Mouse (Mus musculus): ENCODE measurements around the gene Szt2.

The Szt2 gene

DNA sequence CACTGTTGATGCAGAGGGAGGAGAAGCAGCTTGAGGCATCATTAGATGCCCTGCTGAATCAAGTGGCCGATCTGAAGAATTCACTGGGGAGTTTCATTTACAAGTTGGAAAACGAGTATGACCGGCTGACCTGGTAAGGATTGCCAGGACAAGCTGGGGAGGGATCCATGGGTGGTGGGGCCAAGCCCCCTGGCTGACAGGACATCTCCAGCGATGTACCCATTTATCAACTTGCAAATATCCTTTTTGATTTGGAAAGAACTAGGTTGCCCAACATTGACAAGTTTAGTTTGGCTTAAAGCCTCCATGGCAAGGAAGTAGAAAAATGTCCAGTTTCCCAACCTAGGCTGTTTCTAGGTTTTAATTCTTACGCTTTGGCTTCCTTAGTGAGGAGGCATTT is 1.8 kb upstream of the Szt2 start:
- DNase-seq (ENCODE audit: low spot score): no peak

DNA sequence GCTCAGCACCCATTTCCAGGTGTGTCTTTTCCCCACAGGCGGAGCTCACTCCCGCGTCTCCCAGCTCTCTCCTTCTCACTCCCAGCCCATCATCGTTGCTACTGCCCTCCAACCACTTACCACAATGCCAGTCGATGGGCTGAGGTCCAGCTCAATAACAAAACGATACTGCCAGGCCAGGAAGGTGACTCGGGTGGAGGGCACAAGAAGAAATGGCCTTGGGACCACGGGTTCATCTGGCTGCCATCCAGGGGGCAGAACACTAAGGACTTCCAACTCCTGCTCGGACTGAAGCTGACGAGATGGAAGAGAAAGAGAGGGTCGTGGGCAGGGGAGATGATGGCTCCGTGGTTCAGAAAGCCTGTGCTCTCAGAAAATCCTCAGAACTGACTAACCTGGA is 6.4 kb downstream of the Szt2 start:
- no peak for DNase-seq (ENCODE audit: low spot score)

DNA sequence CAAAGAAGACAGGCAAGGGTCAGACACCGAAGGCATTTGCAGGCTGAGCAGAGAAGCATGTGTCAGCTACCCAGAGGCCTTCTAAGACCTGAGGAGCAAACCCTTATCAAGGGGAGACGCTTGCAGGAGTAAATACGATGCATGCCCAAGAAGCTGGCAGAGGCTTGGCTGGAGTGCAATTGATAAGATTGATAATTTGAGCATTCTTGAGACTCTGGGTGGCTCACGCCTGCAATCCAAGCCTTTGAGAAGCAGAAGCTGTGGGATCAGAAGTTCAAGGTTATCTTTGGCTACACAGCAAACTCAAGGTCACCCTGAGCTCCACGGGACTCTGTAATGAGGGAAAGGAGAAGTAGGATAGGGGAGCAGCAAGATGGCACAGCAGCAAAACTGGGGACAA is 7.2 kb downstream of the Szt2 start:
- DNase-seq (ENCODE audit: low spot score): no peak

DNA sequence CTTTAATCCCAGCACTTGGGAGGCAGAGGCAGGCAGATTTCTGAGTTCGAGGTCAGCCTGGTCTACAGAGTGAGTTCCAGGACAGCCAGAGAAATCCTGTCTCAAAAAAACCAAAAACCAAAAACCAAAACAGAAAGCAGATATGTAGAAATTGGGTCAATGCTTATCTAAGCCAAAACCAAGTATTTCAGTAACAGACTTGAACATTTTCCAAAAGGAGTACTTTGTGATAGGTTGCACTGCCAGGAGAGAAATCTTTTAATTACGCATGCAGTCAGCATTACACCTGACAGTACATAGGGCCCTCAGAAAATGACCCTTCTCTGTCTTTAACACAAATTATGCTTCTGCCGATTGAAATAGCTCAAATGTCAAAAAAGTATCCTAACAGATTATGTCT is 7.7 kb downstream of the Szt2 start:
- DNase-seq (ENCODE audit: low spot score): no peak

DNA sequence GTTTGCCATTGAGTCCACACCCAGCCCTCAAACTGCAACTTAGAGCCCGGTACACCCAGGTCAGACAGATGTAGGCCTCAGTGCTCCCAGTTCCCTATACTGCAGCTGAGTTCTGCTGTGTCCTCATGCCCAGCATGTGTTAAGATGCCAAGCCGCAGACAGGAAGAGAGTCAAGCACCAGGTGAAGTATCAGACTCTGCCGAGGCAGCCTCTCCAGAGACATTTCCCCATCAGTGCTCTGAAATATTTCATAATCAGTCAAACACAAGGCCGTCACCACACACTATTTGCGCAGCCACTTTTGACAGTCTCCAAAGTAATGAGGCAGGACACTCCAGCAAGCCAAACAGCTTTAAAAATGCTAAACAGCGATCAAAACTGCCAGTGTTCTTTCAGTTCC is 10.7 kb downstream of the Szt2 start:
- peak; percentile 80 for DNase-seq (ENCODE audit: low spot score)

DNA sequence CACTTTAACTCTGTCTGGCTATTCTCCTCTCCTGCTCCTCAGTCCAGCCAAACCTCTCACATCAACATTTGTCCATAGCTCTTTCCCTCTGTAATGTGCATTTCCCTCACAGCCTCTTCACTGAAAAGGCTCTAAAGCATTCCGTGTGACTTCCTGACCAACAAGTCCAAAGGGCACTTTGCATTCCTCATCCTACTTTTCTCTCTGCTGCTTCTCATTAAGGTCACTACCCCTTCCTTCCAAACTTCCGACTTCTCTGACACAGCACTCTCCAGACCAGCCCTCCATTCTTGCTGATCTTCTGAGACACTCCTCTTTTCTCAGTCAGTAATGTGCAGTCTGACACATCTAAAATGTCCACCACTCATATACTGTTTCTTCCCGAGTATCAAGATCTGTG is 12.6 kb downstream of the Szt2 start:
- peak; percentile 70 for DNase-seq (ENCODE audit: low spot score)

DNA sequence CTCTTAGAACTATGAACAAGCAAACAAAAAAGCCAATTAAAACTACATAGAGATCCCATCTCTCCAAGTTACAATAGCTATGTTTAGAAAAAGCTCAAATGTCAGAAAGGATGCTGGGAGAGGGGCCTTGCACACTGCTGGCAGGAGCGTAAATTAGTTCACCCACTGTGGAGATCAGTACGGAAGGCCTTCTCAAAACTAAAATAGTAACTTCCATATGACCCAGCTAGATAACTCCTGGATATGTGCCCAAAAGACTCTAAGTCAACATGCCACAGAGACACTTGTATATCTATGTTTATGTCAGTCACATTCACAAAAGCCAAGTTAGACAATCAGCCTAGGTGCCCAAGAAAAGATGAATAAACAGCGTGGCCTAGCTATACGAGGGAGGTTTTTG is 13.8 kb downstream of the Szt2 start:
- no peak for DNase-seq (ENCODE audit: low spot score)

DNA sequence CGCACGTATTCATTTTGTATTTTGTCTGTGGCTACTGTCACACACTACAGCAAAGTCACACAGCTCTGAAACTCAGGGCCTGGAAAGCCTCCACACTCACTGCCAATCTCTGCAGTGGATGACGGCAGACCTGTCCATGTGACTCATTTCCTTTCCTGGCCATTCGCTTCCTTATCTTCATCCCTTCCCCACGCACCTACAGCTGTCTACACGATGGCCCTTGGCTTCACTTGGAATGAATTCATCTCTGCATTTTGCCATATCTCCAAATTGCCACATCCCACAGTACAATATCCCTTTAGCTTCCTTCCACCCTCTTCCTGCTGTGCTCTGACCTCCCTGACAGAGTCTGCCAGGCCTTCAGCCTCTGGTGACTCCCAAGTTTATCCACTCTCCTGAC is 14.6 kb downstream of the Szt2 start:
- no peak for DNase-seq (ENCODE audit: low spot score)

DNA sequence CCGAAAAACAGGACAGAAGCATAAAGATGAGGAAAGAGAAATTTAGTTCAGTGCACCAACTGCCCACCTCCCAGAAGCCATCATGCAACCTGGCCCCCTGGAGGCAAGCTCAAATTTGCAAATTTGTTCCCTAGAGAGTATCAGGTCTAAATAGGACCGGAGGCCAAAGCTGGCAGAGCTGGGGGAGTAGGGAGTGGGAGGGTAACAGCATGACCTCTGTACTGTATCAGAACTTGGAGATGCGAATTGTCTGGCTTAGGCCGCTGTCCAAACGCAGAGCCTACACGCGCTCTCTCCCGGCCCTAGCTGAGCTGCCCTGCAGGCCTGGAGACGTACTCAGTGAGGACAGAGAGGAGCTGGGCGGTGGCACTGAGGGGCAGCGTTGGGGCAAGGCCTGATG is 18.9 kb downstream of the Szt2 start:
- no peak for DNase-seq (ENCODE audit: low spot score)

DNA sequence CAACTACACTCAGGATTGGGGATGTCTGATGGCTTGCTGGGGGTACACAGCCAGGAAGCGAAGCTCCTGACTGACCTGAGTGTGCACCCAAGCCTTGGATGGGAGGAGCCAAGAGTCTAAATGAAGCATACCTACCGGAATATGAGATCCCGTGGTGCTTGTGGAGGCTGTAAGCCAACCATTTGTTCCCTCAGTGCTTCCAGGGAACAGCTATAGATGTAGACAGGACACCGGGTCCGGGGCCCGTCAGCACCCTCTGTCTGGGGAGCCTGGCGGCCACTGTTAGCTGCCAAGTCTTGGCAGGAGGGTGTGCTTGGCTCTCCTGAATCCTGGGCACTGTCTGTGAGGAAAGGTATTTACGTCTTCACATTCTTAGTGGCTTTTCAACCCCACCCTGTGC is 21.8 kb downstream of the Szt2 start:
- no peak for DNase-seq (ENCODE audit: low spot score)

DNA sequence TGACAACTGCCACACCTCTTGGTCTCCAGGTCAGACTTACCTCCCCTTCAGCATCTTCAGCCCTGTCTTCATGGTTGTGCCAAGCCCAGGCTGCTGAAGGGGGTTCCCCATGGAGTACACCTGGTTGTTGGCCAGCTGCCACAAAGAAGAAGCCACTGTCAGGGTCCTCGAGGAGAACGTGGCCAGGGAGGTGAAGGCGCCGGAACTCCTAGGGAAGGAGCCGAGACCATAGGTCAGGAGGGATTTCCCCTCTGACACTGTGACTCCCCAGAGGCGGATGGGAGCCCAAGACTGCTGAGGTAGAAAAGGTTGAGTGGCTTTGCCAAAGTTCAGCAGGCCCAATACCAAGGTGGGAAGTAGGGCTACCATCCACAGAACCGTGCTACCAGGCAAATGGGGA is 25.8 kb downstream of the Szt2 start:
- DNase-seq (ENCODE audit: low spot score): no peak

DNA sequence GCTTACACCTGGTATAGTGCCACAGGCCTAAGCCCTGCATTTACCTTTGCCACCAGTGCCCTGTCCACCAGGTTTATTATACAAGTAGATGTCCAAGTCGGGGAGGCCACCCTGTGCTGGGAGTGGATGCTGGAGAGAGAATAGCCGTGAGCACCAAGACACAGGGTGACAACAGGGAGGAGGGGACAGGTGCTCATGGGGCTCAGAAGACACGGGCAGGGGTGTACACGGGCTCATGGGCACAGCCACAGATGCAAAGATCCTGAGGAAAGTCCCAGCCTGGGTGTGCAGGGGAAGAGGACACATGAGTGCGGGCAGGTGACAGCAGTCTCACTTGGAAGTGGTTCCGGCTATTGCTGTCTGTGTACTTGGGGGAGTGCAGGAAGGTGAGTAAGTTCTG is 33.1 kb downstream of the Szt2 start:
- no peak for DNase-seq (ENCODE audit: low spot score)

DNA sequence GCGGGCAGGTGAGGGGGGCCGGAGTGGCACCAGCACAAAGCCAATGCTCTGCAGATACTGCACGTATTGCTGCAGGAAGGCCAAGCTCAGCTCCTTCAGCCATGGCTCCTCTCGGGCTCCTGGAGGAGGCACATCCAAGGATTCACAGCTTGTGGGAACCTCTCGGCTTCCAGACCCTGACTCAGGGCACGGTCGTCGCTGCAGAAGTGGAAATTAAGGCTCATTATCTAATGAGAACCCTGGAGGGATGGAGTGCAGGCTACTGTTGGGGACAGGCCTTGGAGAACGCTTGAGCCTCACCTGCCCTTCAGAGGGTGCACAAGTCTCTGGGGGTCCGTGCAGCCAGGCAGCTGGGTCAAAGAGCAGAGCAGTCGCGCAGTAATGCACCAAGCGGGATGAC is 37.3 kb downstream of the Szt2 start:
- DNase-seq (ENCODE audit: low spot score): no peak

DNA sequence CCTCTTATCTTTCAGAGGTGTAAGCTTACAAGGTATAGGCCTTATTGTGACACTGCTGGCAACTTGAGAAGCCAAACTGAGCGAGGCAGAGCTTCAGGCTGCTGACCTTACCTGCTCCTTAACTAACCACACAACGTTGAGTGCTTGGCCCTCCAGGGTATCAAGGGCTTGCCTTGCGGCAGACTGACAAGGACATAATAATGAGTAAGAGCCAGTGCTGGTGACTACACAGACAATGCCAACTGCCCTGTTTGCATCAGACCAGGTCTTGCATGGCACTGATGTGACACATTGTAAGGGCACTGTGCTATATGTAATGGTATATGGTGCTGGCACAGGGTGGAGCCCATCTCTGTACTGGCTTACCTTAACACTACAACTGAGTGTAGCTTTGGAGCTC is 40.5 kb downstream of the Szt2 start:
- DNase-seq (ENCODE audit: low spot score): peak; percentile 27

DNA sequence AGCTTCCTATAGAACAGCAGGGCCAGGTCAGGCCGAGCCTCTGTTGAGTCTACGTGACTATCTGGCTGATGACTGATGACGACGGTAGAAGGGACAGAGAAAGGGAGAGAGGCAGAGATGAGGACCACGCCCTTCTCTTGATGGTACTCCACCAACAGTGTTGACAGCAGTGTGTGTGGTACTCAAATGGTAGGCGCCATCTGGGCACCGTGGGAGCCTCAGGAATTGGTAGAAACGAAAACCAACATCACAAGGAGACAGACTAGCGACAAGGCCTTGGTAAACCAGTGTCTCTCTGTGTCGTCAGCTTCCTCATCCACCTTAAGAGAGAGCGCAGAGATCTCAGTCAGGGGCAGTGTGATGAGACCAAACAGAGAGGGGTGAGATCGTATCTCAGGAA is 41.5 kb downstream of the Szt2 start:
- DNase-seq (ENCODE audit: low spot score): no peak

DNA sequence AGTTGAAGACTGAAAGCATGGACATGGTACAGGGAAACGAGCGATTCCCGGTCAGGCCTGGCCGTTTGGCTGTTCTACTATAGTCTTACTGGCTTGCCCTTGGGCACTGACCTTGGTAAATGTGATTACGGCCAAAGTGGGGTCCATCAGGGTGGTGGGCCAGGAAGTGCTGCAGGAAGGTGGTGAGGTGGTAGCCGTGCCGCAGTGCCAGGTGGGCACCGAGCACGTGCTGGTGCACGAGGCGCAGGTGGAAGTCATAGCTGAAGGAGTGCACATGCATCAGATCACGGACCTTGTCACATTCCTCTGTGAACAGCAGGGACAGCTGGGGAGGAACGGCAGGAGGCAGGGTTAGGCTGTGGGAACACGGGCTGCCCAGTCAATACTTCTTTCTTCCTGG is 43.1 kb downstream of the Szt2 start:
- DNase-seq (ENCODE audit: low spot score): no peak

DNA sequence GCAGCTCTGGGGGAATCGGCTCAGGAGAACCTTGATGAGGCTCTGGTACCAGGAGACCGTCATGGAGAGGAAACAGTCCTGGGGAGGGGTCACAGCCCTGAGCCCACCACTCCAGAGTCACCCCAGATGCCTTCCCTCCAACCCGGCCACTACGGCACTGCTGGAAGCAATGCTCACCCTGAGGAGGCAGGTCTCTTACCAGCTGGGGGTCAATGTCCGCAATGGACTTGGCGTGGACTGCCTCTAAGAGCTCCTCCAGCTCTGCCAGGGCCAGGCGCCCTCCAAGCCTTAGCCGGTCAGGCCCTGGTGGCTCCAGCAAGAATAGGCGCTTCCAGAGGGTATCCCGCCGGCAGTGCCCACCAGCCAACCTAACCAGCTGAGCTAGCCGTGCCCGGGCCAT is 44.4 kb downstream of the Szt2 start:
- no peak for DNase-seq (ENCODE audit: low spot score)

DNA sequence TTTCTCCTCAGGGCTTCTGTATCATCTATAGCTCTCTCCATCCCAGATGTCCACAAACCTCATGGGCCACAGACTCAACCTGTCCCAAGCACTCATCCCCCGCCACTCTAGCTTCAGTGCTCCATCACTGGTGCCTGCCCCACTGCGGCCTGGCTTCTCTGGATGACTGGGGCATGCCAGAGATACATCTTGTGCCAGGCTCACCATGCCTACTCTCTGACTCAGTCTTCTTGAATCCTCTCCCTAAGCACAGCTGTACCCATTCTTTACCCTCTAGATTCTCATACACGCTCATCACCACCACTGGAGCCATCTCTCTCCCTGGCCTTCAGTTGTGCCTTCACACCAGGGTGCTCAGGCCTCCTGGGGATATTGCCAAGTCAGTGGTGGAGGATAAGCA is 45.1 kb downstream of the Szt2 start:
- no peak for DNase-seq (ENCODE audit: low spot score)

DNA sequence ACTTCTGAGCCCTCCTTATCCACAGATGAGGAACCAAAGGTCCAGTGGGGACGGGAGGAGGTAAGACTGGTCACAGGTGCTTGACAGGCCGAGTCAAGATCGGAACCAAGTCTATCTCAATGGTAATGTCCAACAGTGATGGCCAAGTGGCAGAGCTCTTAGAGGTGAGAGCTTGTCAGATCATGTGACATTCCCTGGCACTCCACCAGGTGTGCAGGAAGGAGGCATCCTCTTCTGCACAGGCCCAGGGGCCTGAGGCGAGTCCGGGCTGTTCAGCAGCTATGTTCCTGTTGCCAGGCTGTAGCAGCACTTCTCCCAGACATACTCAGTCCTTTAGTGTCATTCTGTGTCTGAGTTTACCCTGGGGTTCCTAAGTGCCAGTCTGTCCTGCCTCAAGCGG is 46.2 kb downstream of the Szt2 start:
- DNase-seq (ENCODE audit: low spot score): no peak

DNA sequence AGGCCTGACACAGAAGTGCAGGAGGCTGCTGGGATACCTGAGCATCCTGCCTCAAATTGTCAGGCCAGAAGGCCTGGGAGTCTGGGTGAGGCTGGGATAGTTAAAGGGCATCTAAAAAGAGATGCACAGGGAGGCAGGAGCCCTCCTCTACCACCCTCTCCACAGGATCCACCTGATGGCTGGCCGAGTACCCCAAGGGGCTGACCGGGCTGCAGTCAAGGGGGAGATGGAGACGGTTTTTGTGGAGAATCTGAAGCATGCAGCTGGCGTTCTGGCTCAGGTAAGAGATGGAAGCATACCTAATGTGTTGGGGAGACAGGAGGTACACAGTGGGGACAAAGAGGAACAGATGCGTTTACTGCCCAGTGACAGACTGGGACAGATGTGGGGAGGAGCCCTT is 47.6 kb downstream of the Szt2 start:
- no peak for DNase-seq (ENCODE audit: low spot score)

DNA sequence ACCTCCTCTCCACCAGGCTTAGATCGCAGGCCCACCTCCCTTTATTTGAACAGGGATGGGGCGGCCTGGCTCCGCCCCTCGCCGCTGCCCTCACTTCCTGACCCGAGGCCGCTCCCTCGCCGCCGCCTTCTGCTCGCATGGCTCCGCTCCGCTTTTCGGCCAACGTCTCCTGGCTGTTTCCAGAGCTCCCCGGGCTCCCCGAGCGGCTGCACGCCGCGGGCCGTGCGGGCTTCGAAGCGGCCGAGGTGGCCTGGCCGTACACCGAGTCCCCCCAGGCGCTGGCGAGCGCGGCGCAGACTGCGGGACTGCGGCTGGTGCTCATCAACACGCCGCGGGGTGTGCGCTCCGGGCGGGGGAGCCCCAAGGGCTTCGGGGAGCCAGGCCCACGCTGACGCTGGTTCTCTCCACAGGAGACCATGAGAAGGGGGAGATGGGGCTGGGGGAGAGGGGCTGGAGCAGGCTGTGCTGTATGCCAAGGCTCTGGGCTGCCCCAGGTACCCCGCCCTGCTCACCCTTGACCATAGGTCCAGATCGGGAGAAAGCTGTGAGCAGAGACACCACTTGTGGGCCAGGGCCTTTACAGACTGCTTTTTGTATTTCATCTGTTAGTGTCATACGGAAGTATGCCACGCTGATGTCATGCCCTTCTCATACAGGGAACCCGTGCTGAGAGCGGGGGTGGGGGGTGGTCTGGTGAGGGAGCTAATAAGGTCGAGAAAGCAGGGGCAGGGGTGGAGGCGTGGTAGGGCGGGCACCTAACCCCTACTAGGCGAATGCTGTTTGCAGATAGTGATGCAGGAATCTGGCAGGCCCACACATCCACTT is 49.0 kb downstream of the Szt2 start:
- DNase-seq (ENCODE audit: low spot score): peak; percentile 57

DNA sequence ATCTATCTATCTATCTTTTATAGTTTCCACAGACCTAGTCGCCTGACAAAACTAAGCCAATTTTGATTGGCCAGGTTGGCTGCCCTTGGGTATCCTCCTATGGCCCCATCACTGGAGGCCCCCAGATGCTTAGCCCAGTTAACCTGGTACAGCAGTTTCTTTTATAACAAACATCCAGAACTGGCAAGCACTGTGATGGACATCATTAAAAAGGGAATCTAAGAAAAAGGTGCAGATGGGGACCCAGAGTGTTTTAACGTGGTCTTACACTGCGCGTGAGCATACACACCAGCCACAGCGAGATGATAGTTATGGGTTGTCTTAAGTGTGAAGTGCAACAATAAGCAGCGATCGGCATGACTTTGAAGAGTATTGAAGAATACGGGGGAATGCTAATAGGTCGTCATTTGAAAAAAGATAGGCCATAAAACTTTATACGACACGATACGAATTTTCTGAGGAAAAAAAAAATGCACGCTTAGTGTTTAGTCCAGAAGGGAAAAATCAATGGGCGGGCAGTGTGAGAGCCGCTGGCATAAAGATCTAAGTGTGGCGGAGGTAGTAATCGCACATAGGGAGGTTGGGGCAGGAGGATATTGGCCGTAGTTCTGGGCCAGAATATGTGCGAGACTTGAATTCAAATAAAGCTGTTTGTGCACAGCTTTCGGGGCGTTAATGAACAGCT is 49.7 kb downstream of the Szt2 start:
- DNase-seq (ENCODE audit: low spot score): no peak

DNA sequence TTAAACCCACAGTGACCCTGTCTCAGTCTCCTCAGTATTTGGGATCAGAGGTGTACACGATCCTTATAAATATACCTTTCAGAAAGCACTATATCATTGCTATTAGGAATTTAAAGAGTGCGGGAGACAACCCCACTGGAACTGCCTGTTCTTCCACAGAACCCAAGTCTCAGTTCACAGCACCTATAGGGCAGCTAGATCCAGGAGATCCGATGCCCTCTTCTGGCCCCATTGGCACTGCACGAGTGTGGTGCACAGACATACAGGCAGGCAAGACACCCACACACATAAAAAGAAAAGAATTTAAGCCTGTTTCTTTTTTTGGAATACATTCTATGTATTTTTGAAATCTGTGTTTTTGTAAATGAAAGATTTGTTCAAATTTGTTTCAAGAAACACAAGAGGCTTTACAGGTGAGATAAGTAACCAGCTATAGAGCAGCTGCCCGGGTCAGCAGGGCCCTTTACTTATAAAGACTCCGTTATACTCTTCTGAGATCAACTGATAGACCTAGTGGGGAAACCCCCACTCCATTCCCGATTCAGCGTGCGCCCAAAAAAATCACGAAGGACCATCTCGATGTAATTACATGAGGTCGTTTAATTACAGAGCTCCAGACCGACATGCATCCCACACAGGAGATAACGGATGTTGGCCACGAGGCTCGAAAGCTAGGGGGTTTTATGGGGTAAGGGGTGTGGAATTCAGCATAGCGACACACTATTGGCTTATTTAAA is 50.7 kb downstream of the Szt2 start:
- DNase-seq (ENCODE audit: low spot score): no peak
